Mouse (Mus musculus) intestine, embryonic 16.5 days (tissue): ENCODE measurements around the gene Hoxb7. TPM values are rescaled to one million over a fixed set of nuclear protein-coding genes. Genes with fewer than 3 reads are reported as not detected.
A peak's percentile ranks its signal among the peaks of the same experiment; 100 is the strongest.

ENCODE experiments used
- ATAC-seq: fragments of 200-750 bp; cut with Nextera tagmentation; 2 replicates; pipeline ENCODE4 v1.8.0; 2017; ENCODE audit warnings: moderate TSS enrichment, moderate library complexity
- H3K27ac ChIP-seq: fragments of 300-500 bp; sonication (generic); 2 replicates; pipeline ENCODE4 v1.5.1; 2014; ENCODE audit warnings: mild to moderate bottlenecking, low read length
- H3K27me3 ChIP-seq: fragments of 300-500 bp; sonication (generic); replicated peaks from 2 replicates; pipeline ENCODE4 v1.6.1; 2014; ENCODE audit warnings: low read length, control low read depth, mixed read lengths; ENCODE audit not compliant: control insufficient read depth, insufficient read depth
- H3K36me3 ChIP-seq: fragments of 300-500 bp; sonication (generic); 2 replicates; pipeline ENCODE4 v1.6.1; 2014; ENCODE audit warnings: low read length, control low read depth; ENCODE audit not compliant: control insufficient read depth, insufficient read depth
- H3K4me1 ChIP-seq: fragments of 300-500 bp; sonication (generic); 2 replicates; pipeline ENCODE4 v1.6.1; 2014; ENCODE audit warnings: low read length, control low read depth, mixed read lengths; ENCODE audit not compliant: control insufficient read depth, insufficient read depth
- H3K4me2 ChIP-seq: fragments of 300-500 bp; sonication (generic); 2 replicates; pipeline ENCODE4 v1.6.1; 2014; ENCODE audit warnings: low read depth, low read length, control low read depth
- H3K4me3 ChIP-seq: fragments of 300-500 bp; sonication (generic); 2 replicates; pipeline ENCODE4 v1.5.1; 2014; ENCODE audit warnings: mild to moderate bottlenecking, low read length
- H3K9ac ChIP-seq: fragments of 300-500 bp; sonication (generic); 2 replicates; pipeline ENCODE4 v1.6.1; 2014; ENCODE audit warnings: low read depth, low read length
- H3K9me3 ChIP-seq: fragments of 300-500 bp; sonication (generic); 2 replicates; pipeline ENCODE4 v1.6.1; 2016; ENCODE audit warnings: low read length, control low read depth; ENCODE audit not compliant: control insufficient read depth
- WGBS: fragments of 180-500 bp; shearing (Covaris S2); extraction: QIAGEN DNeasy Blood & Tissue Kit; methylation state at CpG from one replicate; pipeline ENCODE4 v1.1.7; 2014; 5-methylcytosine and 5-hydroxymethylcytosine counted together
- polyA plus RNA-seq: library from polyadenylated mRNA; unstranded; fragments of >200 nt; fragmentation: Nextera tagmentation; extraction: Ambion mirVana; gene quantifications from 2 replicates; pipeline ENCODE4 v1.2.1, GENCODE M21; 2015

The Hoxb7 gene
- polyA plus RNA-seq, 1 experiment from 2014 or later: 10.0 TPM

GRCm38 (mm10) chr11:96257141-96257540 lies 29.3 kb upstream of the Hoxb7 start:
- no peaks in the 10 kb centered on the region for H3K9me3 ChIP-seq
- 28% methylated on average over 2 of the region's 2 CpGs for WGBS
- peaks cover 5% of the 10 kb centered on the region; the same call in 1 of the 2 replicates for H3K4me1 ChIP-seq
- H3K9ac ChIP-seq: no peak overlapping the region
- no peak for ATAC-seq
- no peak overlapping the region for H3K27ac ChIP-seq
- no peak overlapping the region for H3K4me2 ChIP-seq
- H3K27me3 ChIP-seq: peaks cover 88% of the 10 kb centered on the region
- H3K4me3 ChIP-seq: no peak overlapping the region
- no peaks in the 10 kb centered on the region for H3K36me3 ChIP-seq

- no peak overlapping the region for H3K9ac ChIP-seq
- H3K4me2 ChIP-seq: no peak overlapping the region
- H3K27ac ChIP-seq: peak overlapping the region; percentile 25; the same call in 1 of the 2 replicates
- 16% methylated on average over 2 of the region's 2 CpGs for WGBS
- H3K4me1 ChIP-seq: peaks cover 5% of the 10 kb centered on the region; the same call in 1 of the 2 replicates
- ATAC-seq: no peak
- H3K4me3 ChIP-seq: no peak overlapping the region
- peaks cover 87% of the 10 kb centered on the region for H3K27me3 ChIP-seq
- no peaks in the 10 kb centered on the region for H3K9me3 ChIP-seq
- H3K36me3 ChIP-seq: no peaks in the 10 kb centered on the region
These were observed 27.4 kb upstream of the Hoxb7 start for GRCm38 (mm10) chr11:96259038-96259437.

GRCm38 (mm10) chr11:96259511-96259910 lies 26.9 kb upstream of the Hoxb7 start:
- peaks cover 5% of the 10 kb centered on the region; the same call in 1 of the 2 replicates for H3K4me1 ChIP-seq
- 0% methylated on average over 1 of the region's 1 CpGs for WGBS
- no peaks in the 10 kb centered on the region for H3K9me3 ChIP-seq
- no peaks in the 10 kb centered on the region for H3K36me3 ChIP-seq
- no peak overlapping the region for H3K4me2 ChIP-seq
- ATAC-seq: peak; percentile 45; the same call in 1 of the 2 replicates
- H3K9ac ChIP-seq: no peak overlapping the region
- H3K27ac ChIP-seq: no peak overlapping the region
- no peak overlapping the region for H3K4me3 ChIP-seq
- H3K27me3 ChIP-seq: peaks cover 87% of the 10 kb centered on the region

- Histone ChIP-seq H3K4me2 (0 out of 2 replicates have a peak overlapping the region, but pooled peaks have one; percentile 14), H3K9me3 (no peaks in the 10 kb centered on the region), H3K36me3 (no peaks in the 10 kb centered on the region), H3K9ac (no peak overlapping the region), H3K4me1 (peaks cover 5% of the 10 kb centered on the region; the same call in 1 of the 2 replicates), H3K27me3 (peaks cover 88% of the 10 kb centered on the region), H3K4me3 (no peak overlapping the region), H3K27ac (no peak overlapping the region)
- no peak for ATAC-seq
- WGBS: 2% methylated on average over 23 of the region's 23 CpGs
These were observed 26.0 kb upstream of the Hoxb7 start for GRCm38 (mm10) chr11:96260310-96260970.

GRCm38 (mm10) chr11:96261323-96261890 lies 25.0 kb upstream of the Hoxb7 start:
- H3K9ac ChIP-seq: no peak overlapping the region
- H3K9me3 ChIP-seq: no peaks in the 10 kb centered on the region
- no peak overlapping the region for H3K27ac ChIP-seq
- H3K4me1 ChIP-seq: peaks cover 5% of the 10 kb centered on the region; the same call in 1 of the 2 replicates
- H3K4me2 ChIP-seq: no peak overlapping the region
- H3K4me3 ChIP-seq: no peak overlapping the region
- no peaks in the 10 kb centered on the region for H3K36me3 ChIP-seq
- ATAC-seq: 0 out of 2 replicates have a peak, but pooled peaks have one; percentile 34
- 3% methylated on average over 24 of the region's 24 CpGs for WGBS
- H3K27me3 ChIP-seq: peaks cover 87% of the 10 kb centered on the region

GRCm38 (mm10) chr11:96262262-96262830 lies 24.1 kb upstream of the Hoxb7 start:
- no peak for ATAC-seq
- no peak overlapping the region for H3K9ac ChIP-seq
- no peaks in the 10 kb centered on the region for H3K36me3 ChIP-seq
- H3K4me1 ChIP-seq: peaks cover 5% of the 10 kb centered on the region; the same call in 1 of the 2 replicates
- 12% methylated on average over 6 of the region's 6 CpGs for WGBS
- no peaks in the 10 kb centered on the region for H3K9me3 ChIP-seq
- H3K27ac ChIP-seq: no peak overlapping the region
- peaks cover 88% of the 10 kb centered on the region for H3K27me3 ChIP-seq
- H3K4me2 ChIP-seq: no peak overlapping the region
- no peak overlapping the region for H3K4me3 ChIP-seq

GRCm38 (mm10) chr11:96263636-96264389 lies 22.6 kb upstream of the Hoxb7 start:
- Histone ChIP-seq H3K4me1 (peaks cover 5% of the 10 kb centered on the region; the same call in 1 of the 2 replicates), H3K36me3 (no peaks in the 10 kb centered on the region), H3K27ac (no peak overlapping the region), H3K27me3 (peaks cover 88% of the 10 kb centered on the region), H3K4me3 (no peak overlapping the region), H3K9ac (no peak overlapping the region), H3K9me3 (no peaks in the 10 kb centered on the region), H3K4me2 (no peak overlapping the region; the same call in 1 of the 2 replicates)
- WGBS: 2% methylated on average over 33 of the region's 33 CpGs
- ATAC-seq: no peak

- no peak overlapping the region for H3K27ac ChIP-seq
- no peak for ATAC-seq
- no peak overlapping the region for H3K4me3 ChIP-seq
- H3K4me1 ChIP-seq: peaks cover 5% of the 10 kb centered on the region; the same call in 1 of the 2 replicates
- peaks cover 88% of the 10 kb centered on the region for H3K27me3 ChIP-seq
- no peak overlapping the region for H3K9ac ChIP-seq
- H3K36me3 ChIP-seq: no peaks in the 10 kb centered on the region
- no peaks in the 10 kb centered on the region for H3K9me3 ChIP-seq
- WGBS: 19% methylated on average over 8 of the region's 8 CpGs
- no peak overlapping the region for H3K4me2 ChIP-seq
These were observed 21.9 kb upstream of the Hoxb7 start for GRCm38 (mm10) chr11:96264390-96265020.
